Mouse (Mus musculus): ENCODE results near the gene Cmip.

The Cmip gene

GRCm38 (mm10) chr8:117299204-117299603 is 42.3 kb downstream of the Cmip start:
- no peak for DNase-seq

GRCm38 (mm10) chr8:117300188-117300587 is 43.3 kb downstream of the Cmip start:
- no peak for DNase-seq

DNA sequence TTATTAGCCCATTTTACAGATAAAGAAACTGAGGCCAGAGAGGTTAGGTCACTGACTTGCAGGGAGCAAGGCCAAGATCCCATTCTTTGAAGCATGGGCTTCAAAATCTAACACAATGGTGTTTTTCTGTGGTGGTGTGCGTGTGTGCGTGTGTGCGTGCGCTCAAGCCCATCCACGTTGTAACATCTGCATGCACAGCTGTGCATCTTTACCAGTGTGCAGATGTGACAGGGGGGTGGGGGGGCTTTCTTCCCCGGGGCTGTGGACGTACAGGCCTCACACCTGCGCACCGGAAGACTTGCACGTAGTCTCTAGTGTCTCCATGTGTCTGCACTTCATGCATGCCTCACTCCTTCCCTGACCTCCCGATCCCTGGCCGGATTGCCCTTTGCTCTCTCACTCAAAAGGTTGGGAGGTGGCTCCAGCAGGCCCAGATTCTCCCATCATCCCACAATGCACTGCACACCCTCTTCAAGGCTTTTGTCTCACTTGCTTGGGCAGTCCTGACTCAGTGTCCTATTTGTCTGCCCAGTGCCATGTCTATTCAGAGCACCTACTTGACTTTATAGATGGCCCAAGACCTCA is 44.7 kb downstream of the Cmip start:
- DNase-seq, result no peak

- DNase-seq, result no peak
Observed at GRCm38 (mm10) chr8:117302072-117302471, 45.2 kb downstream of the Cmip start.

DNA sequence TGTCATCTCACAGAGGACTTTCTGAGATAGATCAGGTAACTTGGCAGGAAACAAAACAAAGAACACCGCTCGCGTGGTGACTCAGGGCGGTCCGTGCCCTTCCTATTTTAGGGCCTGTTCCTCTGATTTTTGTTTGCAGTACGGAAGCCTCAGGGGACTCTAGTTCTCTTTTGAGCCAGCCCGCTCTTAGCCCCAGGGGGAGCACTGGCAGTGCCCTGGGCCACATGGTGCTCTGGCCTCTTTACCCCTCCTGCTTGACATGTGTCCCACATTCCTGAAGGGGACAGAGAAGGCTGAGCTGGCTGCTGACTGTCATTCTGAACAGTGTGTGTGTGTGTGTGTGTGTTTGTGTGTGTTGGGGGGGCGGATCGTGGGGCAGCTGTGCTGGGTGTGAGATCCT is 46.8 kb downstream of the Cmip start:
- DNase-seq, result no peak

- DNase-seq, result no peak
Observed at GRCm38 (mm10) chr8:117305405-117305804, 48.5 kb downstream of the Cmip start.

DNA sequence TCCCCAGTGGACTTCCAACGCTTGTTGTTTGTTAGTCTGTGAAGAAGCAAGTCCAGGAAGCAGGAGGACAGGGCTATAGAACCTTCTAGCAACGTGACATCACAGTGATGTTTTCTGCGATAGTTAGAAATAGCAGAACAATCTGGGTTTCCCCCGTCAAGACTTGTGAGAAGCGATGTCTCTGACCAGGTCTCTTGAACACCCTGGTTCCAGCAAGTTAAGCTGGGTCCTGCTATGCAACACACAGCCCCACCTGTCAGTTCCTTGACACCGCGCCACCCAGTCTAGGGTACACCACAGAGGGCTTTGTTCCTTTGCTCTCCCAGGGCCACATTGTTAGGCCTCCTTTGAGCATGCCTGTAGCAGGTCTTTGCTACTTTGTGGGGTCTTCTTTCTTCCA is 49.9 kb downstream of the Cmip start:
- DNase-seq, result no peak

DNA sequence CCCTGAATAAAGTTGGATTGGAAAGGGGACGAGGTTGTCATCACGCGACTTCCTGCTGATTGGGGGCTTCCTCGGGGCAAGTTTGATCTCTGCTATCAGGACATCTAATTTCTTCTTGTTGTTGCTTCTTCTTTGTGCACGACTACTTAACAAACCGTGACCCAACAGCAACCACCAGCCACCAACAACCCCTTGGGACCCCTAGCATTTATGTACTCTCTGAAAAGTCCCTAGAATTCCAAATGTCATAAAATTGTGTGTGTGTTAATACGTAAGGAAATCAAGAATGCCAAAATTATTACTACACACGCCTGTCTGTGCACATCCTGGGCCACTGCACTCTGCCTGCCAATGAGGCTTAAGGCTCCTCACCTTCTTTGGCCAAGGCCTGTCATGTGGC is 50.4 kb downstream of the Cmip start:
- DNase-seq, result no peak

DNA sequence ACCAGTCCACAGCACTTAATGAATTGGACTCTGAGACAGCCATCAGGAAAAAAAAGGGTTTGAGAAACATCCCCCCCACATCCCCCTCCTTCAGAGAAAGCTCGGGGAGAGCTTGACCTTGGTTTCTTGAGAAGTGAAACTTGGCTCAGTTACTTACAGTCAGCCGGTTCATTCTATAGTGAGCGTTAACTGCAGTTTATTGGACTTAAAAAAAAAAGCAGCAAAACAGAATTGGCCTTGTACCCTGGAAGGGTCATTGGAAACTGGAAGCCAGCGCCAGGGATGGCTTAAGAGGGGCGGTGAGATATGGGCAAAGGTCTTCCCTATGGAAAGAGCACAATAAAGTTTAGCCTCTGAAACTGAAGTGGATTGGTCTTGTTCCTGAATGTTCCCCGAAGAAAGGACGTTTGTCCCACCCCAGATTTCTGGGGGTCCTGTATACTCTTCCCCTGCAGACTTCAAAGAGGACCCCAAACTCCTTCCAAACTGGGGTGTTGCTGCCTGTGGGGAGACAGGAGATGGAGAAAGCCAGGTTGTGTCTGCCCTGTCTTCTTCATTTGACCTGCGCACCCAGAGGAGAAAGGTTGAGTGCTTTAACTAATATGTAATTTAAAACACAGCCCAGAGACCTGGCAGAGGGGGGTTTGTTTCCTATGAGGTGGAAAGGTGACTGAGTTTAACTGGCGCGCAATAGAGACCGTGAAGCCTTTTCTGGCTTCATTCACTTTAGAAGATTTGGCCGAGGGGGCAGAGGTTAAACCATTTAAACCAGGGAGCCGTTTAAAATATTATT is 51.6 kb downstream of the Cmip start:
- no peak for DNase-seq

DNA sequence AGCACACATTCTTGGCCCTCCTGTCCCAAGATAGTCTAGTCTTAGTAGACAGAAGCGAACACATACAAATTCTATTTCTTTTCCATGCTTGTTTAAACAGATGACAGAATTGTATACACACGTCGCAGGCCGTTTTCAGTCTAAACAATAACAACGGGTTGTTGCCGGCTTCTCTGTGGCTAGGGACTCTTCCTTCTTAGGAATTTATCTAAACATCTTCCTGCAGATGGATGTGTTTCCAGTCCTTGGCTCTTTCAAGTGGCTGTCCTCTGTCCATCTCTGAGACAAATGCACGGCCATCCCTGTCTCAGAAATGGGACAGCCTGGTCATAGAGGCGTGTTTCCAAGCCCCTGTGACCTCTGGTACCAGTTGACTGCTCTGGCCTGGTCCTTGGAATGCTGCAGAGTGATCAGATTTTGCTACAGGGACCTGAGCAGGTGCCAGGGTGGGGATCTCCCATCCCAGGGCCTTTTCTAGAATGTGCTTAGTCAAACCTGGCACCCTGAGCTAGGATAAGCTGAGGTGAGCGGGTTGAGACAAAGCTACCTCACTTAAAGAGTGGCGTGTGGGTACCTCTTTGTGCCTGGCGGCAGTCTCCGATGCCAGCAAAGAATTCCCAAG is 52.9 kb downstream of the Cmip start:
- no peak for DNase-seq

- no peak for DNase-seq
Observed at GRCm38 (mm10) chr8:117310961-117311561, 54.2 kb downstream of the Cmip start.

DNA sequence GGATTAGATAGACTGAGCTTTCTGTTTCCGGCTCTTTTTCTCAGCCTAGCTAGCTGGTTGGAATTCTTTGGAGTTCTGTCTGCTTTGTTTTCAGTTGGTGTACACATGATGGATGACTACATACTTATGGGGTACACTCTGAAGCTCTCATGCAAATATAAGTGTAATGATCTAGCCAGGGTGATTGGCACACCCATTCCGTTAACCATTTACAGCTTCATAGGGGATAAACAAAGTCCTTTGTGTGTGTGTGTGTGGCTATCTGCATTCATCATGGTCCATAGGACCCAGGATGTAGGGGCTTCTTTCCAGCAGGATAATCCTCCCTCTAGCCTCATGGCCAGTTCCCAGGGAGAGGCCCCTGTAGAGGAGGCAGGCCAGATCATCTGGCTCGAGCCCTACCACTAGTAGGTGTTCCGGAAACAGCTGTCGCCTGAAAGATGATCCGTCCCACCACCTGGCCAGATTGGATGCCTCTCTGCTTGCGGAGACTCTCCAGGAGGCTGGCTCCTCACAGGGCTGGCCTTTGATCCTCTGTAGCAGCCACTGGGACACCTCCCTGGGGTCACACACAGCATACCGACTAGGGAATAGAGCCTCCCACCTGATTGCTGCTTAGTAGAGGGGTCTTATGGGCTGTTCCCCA is 57.6 kb downstream of the Cmip start:
- no peak for DNase-seq

DNA sequence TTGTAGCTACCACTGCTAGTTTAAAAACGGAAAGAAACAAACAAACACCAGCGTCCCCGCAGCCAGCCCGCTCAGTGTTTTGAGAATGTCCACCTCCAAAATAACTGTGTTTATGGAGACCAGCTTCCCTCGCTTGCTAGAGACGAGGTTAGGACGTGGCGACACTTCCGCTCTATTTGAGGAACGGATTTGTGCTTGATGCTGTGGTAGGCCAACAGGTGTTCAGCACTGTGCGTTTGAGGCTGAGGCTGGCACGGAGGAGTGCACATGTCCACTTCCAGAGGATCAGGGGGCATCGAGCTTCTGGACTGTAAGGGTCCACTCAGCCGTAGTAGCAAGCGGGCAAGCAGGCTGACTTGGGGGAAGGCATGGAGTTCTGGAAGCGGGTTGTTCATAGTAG is 58.9 kb downstream of the Cmip start:
- DNase-seq, result no peak

DNA sequence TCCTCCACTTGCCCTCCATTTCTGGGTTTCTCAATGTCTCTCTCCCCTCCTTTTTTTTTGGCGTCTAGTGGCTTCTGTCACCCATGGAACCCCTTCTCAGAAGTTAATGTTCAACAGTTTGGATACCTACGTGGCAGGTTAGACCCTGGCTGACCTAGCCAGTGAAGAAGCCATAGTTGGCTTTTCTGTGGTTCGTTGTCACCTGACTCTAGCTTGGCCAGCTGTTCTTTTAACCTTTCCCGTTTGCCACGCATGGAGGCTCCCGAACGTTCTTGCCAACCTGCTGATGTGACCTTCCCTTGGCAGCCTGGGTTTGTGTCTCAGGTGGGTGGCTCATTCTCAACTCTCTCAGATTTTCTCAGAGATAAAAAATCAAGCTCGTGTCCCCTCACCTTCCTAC is 60.6 kb downstream of the Cmip start:
- DNase-seq, result no peak

GRCm38 (mm10) chr8:117318911-117319826 is 62.3 kb downstream of the Cmip start:
- no peak for DNase-seq

DNA sequence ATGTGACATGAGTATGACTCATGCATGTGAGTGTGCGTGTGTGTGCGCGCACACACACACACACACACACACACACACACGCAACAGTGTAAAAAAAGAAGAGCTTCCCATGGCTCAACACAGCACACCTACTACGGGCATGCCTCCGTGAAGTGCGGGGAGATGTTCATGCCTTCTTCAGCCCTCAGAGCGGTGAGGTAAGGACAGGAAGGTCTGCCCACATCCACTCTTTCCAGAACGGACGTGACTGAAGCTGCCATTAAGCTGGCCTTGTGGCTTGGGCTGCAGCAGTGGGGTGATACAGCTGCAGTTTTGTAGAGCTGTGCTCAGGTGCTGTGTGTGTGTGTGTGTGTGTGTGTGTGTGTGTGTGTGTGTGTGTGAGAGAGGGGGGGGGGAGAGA is 63.8 kb downstream of the Cmip start:
- no peak for DNase-seq

DNA sequence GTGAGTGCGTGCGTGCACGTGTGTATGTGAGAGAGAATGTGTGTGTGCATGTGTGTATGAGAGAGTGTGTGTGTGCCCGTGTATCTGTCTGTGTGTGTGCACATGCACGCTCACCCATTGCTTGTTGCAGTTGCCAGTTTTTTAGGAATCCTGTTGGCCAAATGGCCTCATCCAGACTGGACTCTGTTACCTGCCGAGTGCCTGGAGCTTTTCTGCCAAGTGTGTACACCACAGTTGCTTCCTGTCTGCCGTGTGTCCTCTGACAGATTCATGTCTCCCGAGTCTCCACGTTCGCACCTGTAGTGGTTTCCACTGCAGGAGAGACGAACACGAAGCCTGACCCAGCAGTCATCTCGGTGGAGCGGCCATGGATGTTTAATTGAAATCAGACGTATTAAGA is 64.4 kb downstream of the Cmip start:
- DNase-seq, result no peak

DNA sequence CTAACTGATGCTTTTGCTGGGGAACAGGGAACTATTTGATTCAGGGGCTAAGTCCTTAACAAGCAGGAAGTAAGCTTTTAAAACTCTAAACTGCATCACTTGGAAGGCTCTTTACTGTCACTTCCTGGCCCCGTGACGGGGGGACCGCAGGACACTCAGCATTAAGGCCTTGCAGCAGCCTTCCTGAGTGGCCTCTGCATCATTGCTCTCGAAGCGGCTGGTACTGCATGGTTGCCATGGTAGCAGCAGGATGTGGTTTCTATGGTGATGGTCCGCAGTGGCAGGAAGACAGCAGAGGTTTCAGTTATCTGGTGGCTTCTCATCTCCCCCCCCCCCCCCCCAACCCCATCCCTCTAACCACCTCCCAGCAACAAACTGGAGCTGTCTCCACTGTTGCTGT is 65.2 kb downstream of the Cmip start:
- DNase-seq, result no peak

GRCm38 (mm10) chr8:117322715-117323310 is 65.9 kb downstream of the Cmip start:
- DNase-seq, result no peak

DNA sequence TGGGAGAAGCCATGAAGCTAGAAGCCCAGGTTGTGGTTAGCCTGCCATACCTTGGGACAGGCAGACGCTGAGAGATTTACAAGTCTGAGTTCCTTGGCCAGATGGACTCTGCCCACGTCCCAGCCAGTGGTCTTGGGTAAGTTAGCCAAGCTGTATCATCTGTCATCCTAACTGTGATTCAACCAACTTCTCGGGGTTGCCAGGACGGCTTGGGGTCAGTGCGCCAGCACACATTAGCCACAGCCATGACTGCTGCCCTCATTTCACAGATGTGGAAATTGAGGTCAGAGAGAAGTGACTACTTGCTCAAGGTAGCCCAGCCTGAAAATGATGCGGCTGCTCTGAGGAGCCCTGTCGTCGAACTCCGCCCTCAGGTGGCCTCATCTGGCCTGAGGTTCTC is 68.0 kb downstream of the Cmip start:
- DNase-seq, result no peak

DNA sequence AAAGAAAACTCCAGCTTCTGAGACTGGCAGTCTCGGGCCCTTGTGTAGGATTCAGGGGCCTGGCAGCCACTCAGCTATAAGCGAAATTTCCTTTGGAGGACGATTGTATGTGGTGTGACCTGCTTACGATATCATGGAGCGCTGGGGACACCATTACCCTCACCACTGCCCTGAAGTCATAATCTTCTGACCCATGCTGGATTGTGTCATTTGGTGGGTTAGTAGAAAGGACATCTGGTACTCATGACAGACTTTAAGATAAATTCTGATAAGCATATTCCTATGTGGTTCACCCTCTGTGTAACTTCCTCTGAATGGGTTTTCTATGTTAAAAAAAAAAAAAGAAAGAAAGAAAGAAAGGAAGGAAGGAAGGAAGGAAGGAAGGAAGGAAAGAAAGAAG is 69.9 kb downstream of the Cmip start:
- no peak for DNase-seq

GRCm38 (mm10) chr8:117327385-117327837 is 70.5 kb downstream of the Cmip start:
- DNase-seq, result no peak
